Mouse (Mus musculus) cortical plate, adult 2 months (tissue): Measurements from ENCODE around the gene Amotl1.

Experiments used
- CTCF ChIP-seq: fragments of 200-500 bp; IDR thresholded peaks from 2 replicates; pipeline ENCODE4 v1.5.1; 2011; ENCODE audit warnings: mild to moderate bottlenecking, control low read depth, low read length; ENCODE audit not compliant: insufficient read depth; ENCODE audit errors: extremely low read depth
- POLR2A ChIP-seq: fragments of 200-500 bp; IDR thresholded peaks from 2 replicates; pipeline ENCODE4 v1.6.1; 2011; ENCODE audit warnings: mild to moderate bottlenecking, low read length, control low read depth; ENCODE audit not compliant: insufficient read depth; ENCODE audit errors: extremely low read depth

DNA sequence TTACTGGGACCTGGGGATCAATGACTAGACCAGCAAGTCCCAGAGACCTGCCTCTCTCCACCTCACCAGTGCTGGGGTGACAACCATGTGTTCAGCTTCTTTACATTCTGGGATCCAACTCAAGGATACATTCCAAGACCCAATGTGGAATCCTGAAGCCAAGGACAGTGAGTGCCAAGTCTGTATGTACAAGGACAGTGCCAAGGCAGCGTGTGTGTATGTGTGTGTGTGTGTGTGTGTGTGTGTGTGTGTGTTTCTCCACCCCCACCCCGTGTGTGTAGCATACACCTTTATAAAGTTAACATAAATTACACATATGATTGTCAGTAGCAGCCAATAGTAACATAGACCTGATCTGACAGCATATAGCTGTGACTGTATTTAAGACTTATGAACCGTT, 49.0 kb downstream of the Amotl1 start:
- TF ChIP-seq POLR2A (no peak), CTCF (no peak)
